Comparison of ENCODE assay signal across 21 mouse cellular contexts in the genomic region with DNA sequence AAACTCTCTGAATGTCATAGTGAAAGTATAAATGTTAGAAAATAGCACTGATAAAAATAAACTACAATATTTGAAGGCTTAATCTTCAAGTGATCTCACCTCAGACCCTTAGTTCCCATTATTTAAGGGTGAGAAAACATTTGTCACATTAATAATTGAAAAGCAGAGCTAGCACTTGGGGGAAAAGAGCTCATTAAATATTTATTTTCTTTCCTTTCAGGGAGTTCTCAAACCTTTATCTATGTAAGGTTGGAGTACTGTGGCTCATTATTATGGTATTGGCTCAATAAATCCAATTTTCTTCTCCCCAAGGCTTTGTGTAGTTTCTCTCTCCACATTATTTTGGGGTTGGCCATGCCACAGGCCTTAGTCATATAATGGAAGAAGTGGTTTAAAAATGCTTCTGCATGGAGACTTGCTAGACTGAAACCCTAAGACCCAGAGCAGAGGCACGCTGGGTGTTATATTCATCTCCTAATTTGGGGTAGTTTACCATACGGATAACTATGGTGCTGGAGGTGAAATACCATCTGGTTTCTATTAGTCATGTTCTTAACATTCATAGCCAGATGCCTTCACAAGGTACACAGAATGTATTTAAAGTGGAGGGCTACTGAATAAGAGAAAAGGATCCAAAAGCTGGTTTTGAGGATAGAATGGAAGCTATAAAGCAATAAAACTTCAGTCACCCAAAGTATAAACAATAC. TPM values are rescaled to one million over a fixed set of nuclear protein-coding genes. Genes with fewer than 3 reads are reported as not detected.
DNase-seq lines count a peak whose midpoint lies in the region; ATAC-seq lines count a peak whose summit lies in the region.
"Had no signal": no experiment of that assay in that cellular context is flagged by ENCODE, and none has a peak within 500 bp of the region (broad histone marks: within the 10 kb centered on the region; RNA-seq: fewer than 3 reads in every experiment).

No protein-coding gene starts in this region.

- H3K9me3 ChIP-seq in embryonic facial prominence, embryonic 11.5 days (replicated peaks; ENCODE audit: control insufficient read depth, low read length): no peaks in the 10 kb centered on the region
- H3K9me3 ChIP-seq in embryonic facial prominence, embryonic 10.5 days: no peaks in the 10 kb centered on the region
- no peaks in the 10 kb centered on the region for H3K9me3 ChIP-seq in limb, embryonic 11.5 days (ENCODE audit: control insufficient read depth, low read length)
- no peaks in the 10 kb centered on the region for H3K9me3 ChIP-seq in limb, embryonic 10.5 days (replicated peaks)
- no peaks in the 10 kb centered on the region for H3K9me3 ChIP-seq in hindbrain, embryonic 12.5 days (replicated peaks)
- H3K9me3 ChIP-seq: forebrain, embryonic 10.5 days; heart, embryonic 12.5 days; limb, embryonic 15.5 days had no signal

- H3K36me3 ChIP-seq in embryonic facial prominence, embryonic 11.5 days (replicated peaks; ENCODE audit: control insufficient read depth, insufficient read depth, low read depth, low read length): no peaks in the 10 kb centered on the region
- no peaks in the 10 kb centered on the region for H3K36me3 ChIP-seq in embryonic facial prominence, embryonic 10.5 days (replicated peaks)
- H3K36me3 ChIP-seq in limb, embryonic 11.5 days (ENCODE audit: control insufficient read depth, insufficient read depth, low read length): no peaks in the 10 kb centered on the region
- no peaks in the 10 kb centered on the region for H3K36me3 ChIP-seq in limb, embryonic 10.5 days
- no peaks in the 10 kb centered on the region for H3K36me3 ChIP-seq in hindbrain, embryonic 12.5 days
- H3K36me3 ChIP-seq: forebrain, embryonic 10.5 days; heart, embryonic 12.5 days; limb, embryonic 15.5 days had no signal

- 34% methylated on average over 2 of the region's 2 CpGs for WGBS in embryonic facial prominence, embryonic 11.5 days
- WGBS in embryonic facial prominence, embryonic 10.5 days: 37% methylated on average over 2 of the region's 2 CpGs
- WGBS in limb, embryonic 11.5 days: 12% methylated on average over 2 of the region's 2 CpGs
- WGBS in limb, embryonic 10.5 days: 34% methylated on average over 2 of the region's 2 CpGs
- 50% methylated on average over 2 of the region's 2 CpGs for WGBS in hindbrain, embryonic 12.5 days

- H3K27me3 ChIP-seq in embryonic facial prominence, embryonic 11.5 days (ENCODE audit: control insufficient read depth, insufficient read depth, low read length): no peaks in the 10 kb centered on the region
- no peaks in the 10 kb centered on the region for H3K27me3 ChIP-seq in embryonic facial prominence, embryonic 10.5 days (replicated peaks; ENCODE audit: low read depth, poor library complexity, severe bottlenecking)
- no peaks in the 10 kb centered on the region for H3K27me3 ChIP-seq in limb, embryonic 11.5 days (ENCODE audit: control insufficient read depth, insufficient read depth, low read length)
- H3K27me3 ChIP-seq in limb, embryonic 10.5 days (ENCODE audit: low read depth, poor library complexity, severe bottlenecking): no peaks in the 10 kb centered on the region
- no peaks in the 10 kb centered on the region for H3K27me3 ChIP-seq in hindbrain, embryonic 12.5 days
- H3K27me3 ChIP-seq: heart, embryonic 12.5 days; limb, embryonic 15.5 days; Patski had no signal

- H3K4me3 ChIP-seq in embryonic facial prominence, embryonic 11.5 days (ENCODE audit: low read depth, low read length): no peak overlapping the region
- H3K4me3 ChIP-seq in embryonic facial prominence, embryonic 10.5 days: no peak overlapping the region
- no peak overlapping the region for H3K4me3 ChIP-seq in limb, embryonic 11.5 days (ENCODE audit: low read depth, low read length)
- no peak overlapping the region for H3K4me3 ChIP-seq in limb, embryonic 10.5 days
- H3K4me3 ChIP-seq in hindbrain, embryonic 12.5 days: no peak overlapping the region
- H3K4me3 ChIP-seq: forebrain, embryonic 10.5 days; heart, embryonic 12.5 days; limb, embryonic 15.5 days; myocyte had no signal

- H3K27ac ChIP-seq in embryonic facial prominence, embryonic 11.5 days (replicated peaks; ENCODE audit: low read depth, low read length): no peak overlapping the region
- H3K27ac ChIP-seq in embryonic facial prominence, embryonic 10.5 days (replicated peaks): no peak overlapping the region
- no peak overlapping the region for H3K27ac ChIP-seq in limb, embryonic 11.5 days (replicated peaks; ENCODE audit: low read depth, low read length)
- H3K27ac ChIP-seq in limb, embryonic 10.5 days: no peak overlapping the region
- H3K27ac ChIP-seq in hindbrain, embryonic 12.5 days: no peak overlapping the region
- H3K27ac ChIP-seq: forebrain, embryonic 10.5 days; limb, embryonic 15.5 days had no signal

- no peak overlapping the region for H3K9ac ChIP-seq in embryonic facial prominence, embryonic 11.5 days (replicated peaks; ENCODE audit: low read length)
- no peak overlapping the region for H3K9ac ChIP-seq in limb, embryonic 11.5 days (ENCODE audit: low read length)
- no peak overlapping the region for H3K9ac ChIP-seq in hindbrain, embryonic 12.5 days
- H3K9ac ChIP-seq: heart, embryonic 12.5 days; limb, embryonic 15.5 days had no signal

- ATAC-seq in embryonic facial prominence, embryonic 11.5 days (replicated peaks; ENCODE audit: insufficient number of reproducible peaks, low FRiP score, low TSS enrichment, low read depth): no peak
- ATAC-seq in limb, embryonic 11.5 days (ENCODE audit: insufficient number of reproducible peaks, low FRiP score, low TSS enrichment, low read depth): 0 out of 2 replicates have a peak, but pooled peaks have one; percentile 39
- ATAC-seq in hindbrain, embryonic 12.5 days (ENCODE audit: low FRiP score): no peak
- ATAC-seq: activated CD4-positive, CD25-positive, alpha-beta regulatory T cell, adult 4 months; Patski had no signal

- peak; percentile 24 for DNase-seq in embryonic facial prominence, embryonic 11.5 days (ENCODE audit: low spot score)
- DNase-seq in embryonic facial prominence, embryonic 10.5 days (ENCODE audit: low spot score): no peak
- DNase-seq in limb, embryonic 11.5 days (ENCODE audit: low spot score): peak; percentile 22
- DNase-seq in limb, embryonic 10.5 days (ENCODE audit: low spot score): no peak
- peak; percentile 12 for DNase-seq in Muller cell, postnatal 12 days (ENCODE audit: inconsistent ontology term)
- DNase-seq in hindlimb bud, embryonic 11.5 days (ENCODE audit: extremely low spot score, low read depth, low spot score): peak; percentile 18
- no peak for DNase-seq in natural killer cell, adult 2 months (ENCODE audit: low spot score in 2 of 2)
- DNase-seq: adrenal gland, postnatal 25 days; kidney, adult 9 months; kidney, postnatal 36 days; lung, postnatal 10 days; right cerebral cortex, postnatal 4 days; thymus, postnatal 25 days had no signal

- no peaks in the 10 kb centered on the region for H3K4me1 ChIP-seq in embryonic facial prominence, embryonic 11.5 days (ENCODE audit: control insufficient read depth, insufficient read depth, low read length)
- H3K4me1 ChIP-seq in embryonic facial prominence, embryonic 10.5 days: no peaks in the 10 kb centered on the region
- no peaks in the 10 kb centered on the region for H3K4me1 ChIP-seq in limb, embryonic 11.5 days (ENCODE audit: control insufficient read depth, insufficient read depth, low read length)
- peaks cover 10% of the 10 kb centered on the region; the same call in 1 of the 2 replicates for H3K4me1 ChIP-seq in limb, embryonic 10.5 days
- H3K4me1 ChIP-seq in hindbrain, embryonic 12.5 days: no peaks in the 10 kb centered on the region
- H3K4me1 ChIP-seq: forebrain, embryonic 10.5 days; heart, embryonic 12.5 days; limb, embryonic 15.5 days had no signal

- no peak overlapping the region for H3K4me2 ChIP-seq in embryonic facial prominence, embryonic 11.5 days (ENCODE audit: low read depth, low read length)
- no peak overlapping the region for H3K4me2 ChIP-seq in limb, embryonic 11.5 days (ENCODE audit: low read depth, severe bottlenecking)
- no peak overlapping the region for H3K4me2 ChIP-seq in hindbrain, embryonic 12.5 days (replicated peaks)
- H3K4me2 ChIP-seq: heart, embryonic 12.5 days; limb, embryonic 15.5 days had no signal

RNA-seq across cellular contexts. Expression of gene Scn7a, which starts 57.7 kb away (rescaled TPM):
- polyA plus RNA-seq in embryonic facial prominence, embryonic 11.5 days (2014; fragmentation: Nextera tagmentation; extraction: Ambion mirVana): 0.38 and 0.43 TPM in 2 replicates
- 0.11 and 0.32 TPM in 2 replicates for polyA plus RNA-seq in embryonic facial prominence, embryonic 10.5 days (2016; fragmentation: Nextera tagmentation; extraction: Ambion mirVana)
- polyA plus RNA-seq in limb, embryonic 11.5 days (2014; fragmentation: Nextera tagmentation; extraction: Ambion mirVana): not detected in 2 replicates
- 0.01 TPM in 1 of 2 replicates, not detected in the other for polyA plus RNA-seq in limb, embryonic 10.5 days (2016; fragmentation: Nextera tagmentation; extraction: Ambion mirVana)
- polyA plus RNA-seq in hindbrain, embryonic 12.5 days (2016; fragmentation: Nextera tagmentation; extraction: Ambion mirVana): 0.87 and 1.3 TPM in 2 replicates
- polyA plus RNA-seq: liver, embryonic 16.5 days; Patski had no signal

Comparison
In these comparisons a context has a peak if more than half of its experiments do, and no peak if none do; other contexts are left out.
1. DNase-seq: peak in embryonic facial prominence, embryonic 11.5 days (single experiment), limb, embryonic 11.5 days (single experiment), Muller cell, postnatal 12 days (single experiment) and hindlimb bud, embryonic 11.5 days (single experiment); none in embryonic facial prominence, embryonic 10.5 days (single experiment), limb, embryonic 10.5 days (single experiment) and natural killer cell, adult 2 months (0 of 2).